35 mouse cellular contexts compared by ENCODE assay signal in the genomic region with DNA sequence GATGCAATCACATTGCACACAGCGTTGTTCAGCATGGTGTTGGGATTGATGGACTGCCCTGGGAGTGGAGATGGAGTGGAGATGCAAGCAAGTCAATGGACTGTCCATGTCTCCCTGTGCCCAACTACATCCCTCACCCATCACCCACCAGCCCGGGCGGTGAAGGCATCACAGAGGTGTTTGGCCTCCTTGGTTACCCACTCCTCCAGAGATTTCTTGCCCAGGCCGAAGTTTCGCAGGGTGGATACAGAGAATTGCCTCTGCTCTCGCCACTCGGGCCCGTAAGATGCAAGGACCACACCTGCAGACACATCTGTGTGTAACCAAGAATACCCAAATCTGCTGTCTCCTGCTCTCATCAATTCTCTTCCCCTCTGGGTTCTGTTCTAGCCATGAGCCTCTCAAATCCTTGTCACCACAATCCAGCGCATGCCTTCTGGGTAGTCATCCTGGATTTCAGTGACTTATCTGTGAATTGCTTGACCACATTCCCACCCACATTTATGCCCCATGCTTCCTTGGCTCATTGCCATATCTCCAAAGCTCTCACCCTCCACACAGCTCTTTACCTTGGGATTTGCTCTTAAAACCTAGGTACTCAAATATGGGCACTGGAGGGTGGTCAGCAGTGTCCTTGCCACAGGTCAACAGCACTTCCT. TPM values are rescaled to one million over a fixed set of nuclear protein-coding genes. Genes with fewer than 3 reads are reported as not detected.
"Had no signal": no experiment of that assay in that cellular context is flagged by ENCODE, and none has a peak within 500 bp of the region (broad histone marks: within the 10 kb centered on the region; RNA-seq: fewer than 3 reads in every experiment).

No protein-coding gene starts in this region.

- H3K27ac ChIP-seq: heart, adult 2 months; hindbrain, embryonic 10.5 days; hindbrain, embryonic 12.5 days; hindbrain, embryonic 14.5 days; layer of hippocampus, adult 2 months; left cerebral cortex, adult 2 months; limb, embryonic 12.5 days; liver, embryonic 13.5 days; liver, embryonic 15.5 days had no signal

- ATAC-seq: forebrain, postnatal 0 days; hindbrain, embryonic 16.5 days; inflammation-experienced regulatory T-cells, adult 6 months; intestine, postnatal 0 days had no signal

- H3K4me2 ChIP-seq: heart, embryonic 12.5 days; hindbrain, embryonic 12.5 days; hindbrain, embryonic 14.5 days; limb, embryonic 12.5 days; liver, embryonic 11.5 days; liver, embryonic 13.5 days; liver, embryonic 15.5 days had no signal

- H3K4me1 ChIP-seq: heart, embryonic 12.5 days; hindbrain, embryonic 10.5 days; hindbrain, embryonic 12.5 days; limb, embryonic 12.5 days; liver, embryonic 13.5 days; liver, embryonic 15.5 days had no signal

- H3K27me3 ChIP-seq: heart, embryonic 12.5 days; hindbrain, embryonic 12.5 days; limb, embryonic 12.5 days; liver, embryonic 13.5 days; liver, embryonic 15.5 days had no signal

- H3K36me3 ChIP-seq: heart, embryonic 12.5 days; hindbrain, embryonic 10.5 days; hindbrain, embryonic 12.5 days; limb, embryonic 12.5 days; liver, embryonic 13.5 days; liver, embryonic 15.5 days had no signal

- H3K9ac ChIP-seq: forebrain, postnatal 0 days; heart, embryonic 12.5 days; hindbrain, embryonic 12.5 days; hindbrain, embryonic 14.5 days; limb, embryonic 12.5 days; liver, embryonic 13.5 days; liver, embryonic 15.5 days had no signal

- H3K4me3 ChIP-seq: heart, adult 2 months; heart, embryonic 12.5 days; hindbrain, embryonic 10.5 days; hindbrain, embryonic 12.5 days; layer of hippocampus, adult 2 months; left cerebral cortex, adult 2 months; limb, embryonic 12.5 days; liver, embryonic 13.5 days; liver, embryonic 15.5 days had no signal

- H3K9me3 ChIP-seq: hindbrain, embryonic 12.5 days; limb, embryonic 12.5 days; liver, embryonic 13.5 days; liver, embryonic 15.5 days had no signal

- DNase-seq: forebrain, postnatal 0 days; gastrocnemius, postnatal 25 days; heart, adult 2 months; heart, postnatal 14 days; kidney, adult 18-20 months; kidney, adult 8-10 months; kidney, postnatal 10 days; kidney, postnatal 4 days; liver; liver, embryonic 13.5 days had no signal

RNA-seq across cellular contexts. Expression of a gene that starts 2.3 kb away (rescaled TPM):
- total RNA-seq: forebrain, postnatal 0 days; gastrocnemius, adult 18-20 months; gastrocnemius, adult 8-10 months; gastrocnemius, postnatal 25 days; gastrocnemius, postnatal 4 days; granulocyte monocyte progenitor cell, adult 5-6 weeks; heart, adult 2 months; heart, postnatal 14 days; layer of hippocampus, adult 2 months; layer of hippocampus, postnatal 10 days; layer of hippocampus, postnatal 25 days; left cerebral cortex, adult 2 months; left cerebral cortex, postnatal 14 days; left cerebral cortex, postnatal 36 days had no signal
- polyA plus RNA-seq: forebrain, postnatal 0 days; heart, adult 2 months; heart, embryonic 12.5 days; heart, embryonic 14.5 days; heart, embryonic 16.5 days; hindbrain, embryonic 10.5 days; hindbrain, embryonic 12.5 days; hindbrain, embryonic 14.5 days; hindbrain, embryonic 16.5 days; inflammation-experienced regulatory T-cells, adult 6 months; kidney, embryonic 14.5 days; kidney, embryonic 16.5 days; limb, embryonic 12.5 days; limb, embryonic 14.5 days; liver, embryonic 11.5 days; liver, embryonic 13.5 days; liver, embryonic 15.5 days had no signal
